Mouse (Mus musculus): ENCODE measurements around the gene Eps8.

- no peak for TF ChIP-seq CTCF (IDR thresholded peaks at IDR 0.05 in 2 of 3, conservative IDR thresholded peaks at IDR 0.05 in 1 of 3; ENCODE audit: control insufficient read depth in 1 of 3, insufficient read depth in 1 of 3, low read depth in 2 of 3, low read length in 3 of 3, poor library complexity in 1 of 3, severe bottlenecking in 1 of 3)
- TF ChIP-seq RCOR1 (IDR thresholded peaks at IDR 0.05; ENCODE audit: low read depth, low read length) = no peak
- no peak for TF ChIP-seq GATA1 (IDR thresholded peaks at IDR 0.05; ENCODE audit: low read depth, low read length)
- no peak for TF ChIP-seq USF1 (IDR thresholded peaks at IDR 0.05; ENCODE audit: low read depth, low read length)
- TF ChIP-seq ELF1 (IDR thresholded peaks at IDR 0.05; ENCODE audit: low read depth, low read length) = no peak
- TF ChIP-seq CHD1 (IDR thresholded peaks at IDR 0.05; ENCODE audit: low read depth, low read length) = no peak
Observed at GRCm38 (mm10) chr6:137540800-137541199, 113.9 kb downstream of the Eps8 start.
